Mouse (Mus musculus) G1E (cell line): ENCODE measurements at regions not wholly inside any gene's neighbourhood (a gene's known extent, or its start where the extent isn't known, plus 50 kb on each side); places are given as distances from the start of the nearest gene placed in this dataset.

Source experiments
- CTCF ChIP-seq: IDR thresholded peaks from 2 replicates; pipeline ENCODE4 v1.5.1; 2012; ENCODE audit warnings: low read depth, low read length, inconsistent platforms, mixed read lengths
- GATA1 ChIP-seq: IDR thresholded peaks from 2 replicates; pipeline ENCODE4 v1.6.1; 2012; ENCODE audit warnings: borderline replicate concordance, low read length, inconsistent platforms, mixed read lengths
- POLR2AphosphoS5 ChIP-seq: IDR thresholded peaks from 2 replicates; pipeline ENCODE4 v1.6.1; 2012; ENCODE audit warnings: low read depth, low read length, inconsistent platforms; ENCODE audit not compliant: insufficient replicate concordance

DNA sequence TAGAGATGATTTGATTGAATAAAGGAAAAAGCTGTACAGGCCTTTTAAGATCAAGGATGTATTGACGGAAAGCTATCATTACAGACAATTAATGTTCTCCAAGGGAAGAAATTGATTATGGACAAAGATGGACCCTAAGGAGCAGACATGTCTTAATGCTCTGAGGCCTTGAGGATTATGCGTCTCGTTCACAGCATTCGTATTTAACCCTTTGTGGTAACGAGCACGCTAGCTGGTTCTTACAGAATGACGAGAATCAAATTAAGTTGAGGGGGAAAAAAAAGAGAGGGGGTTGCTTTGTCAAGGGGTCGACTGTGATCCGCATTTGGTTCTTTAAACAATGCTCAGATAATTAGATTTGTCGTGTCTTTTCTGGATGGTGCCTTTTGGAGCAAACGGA lies 233.3 kb upstream of the Dnajc19 start:
- no peak for TF ChIP-seq CTCF
- TF ChIP-seq GATA1 = no peak
- no peak for TF ChIP-seq POLR2AphosphoS5
